Mouse (Mus musculus): ENCODE measurements around the gene Vmn2r79. TPM values are rescaled to one million over a fixed set of nuclear protein-coding genes. Genes with fewer than 3 reads are reported as not detected.
"Not testable (repeated sequence)": the region's sequence is repeated elsewhere in the genome, so short reads cannot be mapped to it uniquely, and the experiment has no call there.

Vmn2r79 gene
- under 1 TPM in 1 of 2 experiments, not detected in 1; 0.05 TPM for total RNA-seq (2021)

DNA sequence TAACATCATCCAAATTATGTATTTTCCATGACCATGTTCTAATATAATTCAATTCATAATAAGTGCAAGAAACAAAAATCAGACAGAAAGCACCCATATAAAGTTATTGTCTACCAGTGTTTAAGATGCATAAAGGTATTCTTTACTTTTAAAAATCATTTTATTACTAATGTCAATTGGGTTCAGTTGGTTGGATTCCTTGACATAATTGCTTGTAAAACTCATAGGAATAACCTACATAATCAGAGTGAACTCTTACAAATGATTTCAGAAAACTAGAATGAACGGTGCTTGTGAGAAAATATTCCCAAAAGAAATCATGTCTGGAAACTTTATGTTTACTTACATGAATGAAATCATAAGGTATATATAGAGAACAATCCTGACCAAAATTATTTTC, at the start of gene Vmn2r79:
Gene Vmn2r79 (plus strand): TSS at position 301 of the 400 bp plus-strand sequence.
- not testable (repeated sequence) for DNase-seq

DNA sequence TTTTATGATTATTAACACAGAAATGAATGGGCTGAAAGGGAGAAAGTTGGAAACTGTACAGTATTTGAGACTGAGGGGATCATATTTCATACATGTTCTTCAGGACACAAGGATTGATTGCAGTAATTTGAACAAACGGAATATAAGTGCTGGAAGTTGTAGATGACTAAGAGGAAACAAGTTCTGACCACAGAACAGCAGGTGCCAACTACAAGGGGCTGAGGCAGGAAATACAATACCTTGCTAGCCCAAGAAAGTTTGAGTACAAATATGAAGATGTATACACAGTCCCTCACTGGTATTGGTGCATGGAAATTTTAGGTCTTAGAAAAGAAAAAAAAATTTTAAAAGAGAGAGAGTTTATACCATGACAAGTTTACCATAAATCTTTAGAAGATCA, 1.2 kb upstream of the Vmn2r79 start:
- no peak for DNase-seq

DNA sequence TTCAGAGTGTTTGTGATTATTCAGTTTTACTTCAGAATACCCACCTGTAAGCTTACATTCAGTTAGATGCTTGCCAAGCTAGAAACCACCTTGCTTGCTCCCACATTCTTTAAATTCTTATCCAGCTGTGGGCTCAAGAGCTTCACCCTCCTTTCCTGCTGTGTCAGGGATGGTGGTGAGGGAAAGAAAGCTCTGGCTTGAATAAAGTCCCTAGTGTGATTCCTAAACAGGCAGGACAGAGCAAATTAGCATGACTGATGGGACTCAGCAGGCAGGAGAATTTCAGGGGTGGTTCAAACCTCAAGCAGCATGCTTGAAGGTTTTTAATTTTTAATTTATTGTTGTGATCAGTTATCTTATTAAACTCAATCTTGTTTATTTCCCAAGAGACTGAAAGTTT, 30.6 kb downstream of the Vmn2r79 start:
- not testable (repeated sequence) for DNase-seq

DNA sequence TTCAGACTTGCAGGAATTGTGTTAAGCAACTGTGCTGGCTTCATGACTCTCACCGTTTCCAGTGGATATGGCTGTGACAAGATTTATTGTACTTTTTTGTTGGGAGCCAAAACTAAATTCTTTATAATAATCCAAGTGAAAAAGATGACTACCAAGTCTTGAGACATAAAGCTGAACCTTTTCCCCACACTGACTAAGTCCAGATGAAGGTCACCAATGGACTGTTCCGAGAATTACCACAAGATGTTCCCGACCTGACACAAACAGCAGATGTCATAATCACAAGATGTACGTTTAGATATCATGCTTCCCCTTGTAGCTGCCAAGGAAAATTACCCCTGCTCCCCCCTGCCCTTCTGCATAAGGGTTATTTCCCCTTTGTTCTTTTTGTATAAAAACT, 67.7 kb downstream of the Vmn2r79 start:
- no peak for DNase-seq

Other genes with a start within 250 kb of the Vmn2r79 start
- gene Folh1, start 220.2 kb upstream of the Vmn2r79 start, total RNA-seq (2021): 1 to 10 TPM; 6.6 to 8.1 TPM
- not detected for gene Vmn2r77, start 201.1 kb upstream of the Vmn2r79 start, total RNA-seq (2021)
- not detected for gene Vmn2r78, start 81.0 kb upstream of the Vmn2r79 start, total RNA-seq (2021)
- under 1 TPM in 1 of 2 experiments, not detected in 1; 0.10 TPM for gene Nox4, start 250.0 kb downstream of the Vmn2r79 start, total RNA-seq (2021)

Measured in layer of hippocampus, postnatal 36 days (tissue).